Mouse (Mus musculus) mouse trophoblast stem cell (cell line): Measurements from ENCODE around the gene Hspb8.

Source experiments
- in situ Hi-C, 2 experiments: fragments of 300-500 bp; cut with MseI, MboI; formaldehyde crosslinking; loops; 2 replicates in 1 of 2; 3 replicates in 1 of 2; pipeline ENCODE4 v1.15.1; 2025

Hspb8 gene

DNA sequence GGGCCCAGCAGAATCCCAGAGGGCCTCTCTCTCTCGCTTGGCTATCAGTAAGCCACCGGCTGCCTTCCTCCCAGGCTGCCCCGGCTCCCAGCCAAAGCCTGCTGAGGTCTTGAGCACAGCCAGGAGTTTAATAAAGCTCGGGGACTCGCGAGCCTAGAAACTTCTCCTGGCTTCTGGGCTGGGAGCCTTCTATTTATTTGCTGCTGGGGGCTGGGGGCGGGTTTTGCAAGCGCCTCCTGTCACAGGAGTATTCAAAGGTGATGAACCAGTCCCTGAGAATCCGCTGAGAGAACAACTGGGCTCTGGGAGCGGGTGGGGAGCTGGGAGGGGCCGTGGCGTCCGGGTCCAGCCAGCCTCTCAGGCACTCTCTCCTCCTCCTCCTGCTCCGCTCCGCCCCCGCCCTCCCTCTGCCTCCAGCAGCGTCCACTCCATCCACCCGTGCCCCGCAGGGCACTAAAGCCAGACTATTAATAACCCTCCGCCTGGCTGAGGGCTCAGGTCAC lies at the start of gene Hspb8:
TSS of gene Hspb8 (minus strand) at position 166 of the 503 bp plus-strand sequence.
- in situ Hi-C loops: no loop called here

DNA sequence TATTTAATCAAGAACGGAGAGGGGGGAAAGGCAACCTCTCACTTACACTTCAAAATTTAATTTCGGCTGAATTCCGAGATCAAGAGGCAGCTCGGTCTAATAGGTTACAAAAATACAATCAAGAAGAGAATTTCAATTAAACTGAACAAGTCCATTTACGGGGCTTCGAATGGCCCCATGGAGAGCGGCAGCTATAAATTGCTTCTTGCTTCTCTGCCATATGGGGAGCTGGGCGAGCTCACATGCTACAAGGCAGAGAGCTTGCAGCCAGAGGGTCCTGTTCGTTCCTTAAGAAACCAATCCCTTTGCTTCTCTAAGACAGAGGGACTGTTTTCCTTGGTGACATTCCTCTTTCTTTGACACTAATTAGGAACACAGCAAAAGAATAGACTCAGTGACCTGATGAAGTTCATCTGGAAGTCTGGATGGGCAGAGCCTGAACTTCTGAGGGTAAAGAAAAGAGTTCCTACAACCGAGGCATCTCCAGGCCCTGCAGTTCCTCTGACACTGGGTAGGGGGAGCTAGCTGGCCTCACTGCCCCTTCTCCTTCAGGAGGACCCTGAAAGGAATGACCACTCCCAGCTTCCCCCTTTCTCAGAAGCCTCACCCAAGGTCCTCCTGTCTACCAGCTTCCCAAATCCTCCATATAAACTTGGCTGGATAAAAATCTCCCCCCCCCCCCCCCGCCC lies 38.8 kb upstream of the Hspb8 start:
- in situ Hi-C loops: no loop called here

DNA sequence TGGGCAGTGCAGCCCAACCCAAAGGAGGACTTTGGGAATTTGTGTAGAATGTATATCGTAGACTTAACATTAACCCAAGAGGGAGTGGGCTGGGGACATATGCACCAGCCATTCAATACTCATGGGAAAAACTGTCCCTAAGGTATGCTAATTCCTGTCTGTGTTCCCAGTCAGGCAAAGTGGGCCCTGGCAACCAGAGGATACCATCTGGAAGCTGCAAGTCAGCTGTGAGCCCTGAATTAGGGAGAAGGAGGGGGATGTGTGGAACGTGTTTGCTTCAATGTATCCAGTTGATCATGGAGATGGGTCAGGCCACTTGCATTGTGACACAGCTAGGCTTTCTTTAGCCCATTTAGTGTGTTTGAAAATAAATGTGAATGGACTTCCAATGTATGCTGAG lies 37.3 kb upstream of the Hspb8 start:
- in situ Hi-C loops: no loop called here

DNA sequence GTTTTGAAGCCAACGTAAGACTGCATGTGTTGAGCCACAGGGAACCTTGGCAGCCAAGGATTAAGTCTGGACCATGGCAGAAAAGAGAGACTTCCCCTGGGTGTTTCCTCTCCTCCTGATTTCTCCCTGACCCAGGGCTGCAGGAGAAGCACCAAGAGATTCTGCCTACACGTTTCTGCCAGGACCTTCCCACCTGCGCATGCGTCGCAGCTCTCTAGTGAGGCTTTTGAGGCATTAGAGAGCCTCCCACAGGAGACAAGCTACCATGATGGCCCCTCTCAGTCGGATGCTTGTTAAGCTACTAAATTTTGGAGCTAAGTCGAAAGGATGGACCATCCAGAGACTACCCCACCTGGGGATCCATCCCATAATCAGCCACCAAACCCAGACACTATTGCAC lies 35.1 kb upstream of the Hspb8 start:
- in situ Hi-C loops: no loop called here

DNA sequence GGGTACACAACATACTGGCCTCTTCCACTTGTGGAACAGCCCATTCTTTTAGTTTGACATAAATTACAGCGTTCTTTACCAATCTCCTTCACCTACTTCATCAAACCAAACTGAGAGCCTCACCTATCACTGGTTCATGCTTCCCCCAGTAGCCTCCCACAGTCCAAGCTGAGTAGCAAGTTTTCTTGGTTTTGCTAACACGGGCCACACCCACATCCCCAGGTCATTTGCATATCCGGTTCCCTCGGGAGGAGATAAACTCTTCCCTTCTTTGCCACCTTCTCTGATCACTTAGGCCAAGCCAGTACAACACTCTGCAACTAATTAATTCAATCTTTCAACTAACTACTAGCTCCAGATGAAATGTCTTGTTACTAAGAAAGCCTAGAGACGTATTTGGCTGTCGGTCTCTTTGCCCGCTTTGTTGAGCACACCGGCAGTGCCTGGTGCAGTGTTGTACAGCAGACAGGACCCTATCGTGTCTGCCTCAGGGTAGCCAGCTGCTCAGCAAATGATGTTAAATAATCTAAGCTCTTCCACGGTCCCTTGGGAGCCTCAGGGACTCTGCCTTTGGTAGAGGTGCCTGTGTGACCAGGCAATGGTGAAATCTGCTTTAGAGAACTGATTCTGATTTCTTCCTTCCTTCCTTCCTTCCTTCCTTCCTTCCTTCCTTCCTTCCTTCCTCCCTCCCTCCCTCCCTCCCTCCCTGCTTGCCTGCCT lies 34.3 kb upstream of the Hspb8 start:
- in situ Hi-C loops: no loop called here

DNA sequence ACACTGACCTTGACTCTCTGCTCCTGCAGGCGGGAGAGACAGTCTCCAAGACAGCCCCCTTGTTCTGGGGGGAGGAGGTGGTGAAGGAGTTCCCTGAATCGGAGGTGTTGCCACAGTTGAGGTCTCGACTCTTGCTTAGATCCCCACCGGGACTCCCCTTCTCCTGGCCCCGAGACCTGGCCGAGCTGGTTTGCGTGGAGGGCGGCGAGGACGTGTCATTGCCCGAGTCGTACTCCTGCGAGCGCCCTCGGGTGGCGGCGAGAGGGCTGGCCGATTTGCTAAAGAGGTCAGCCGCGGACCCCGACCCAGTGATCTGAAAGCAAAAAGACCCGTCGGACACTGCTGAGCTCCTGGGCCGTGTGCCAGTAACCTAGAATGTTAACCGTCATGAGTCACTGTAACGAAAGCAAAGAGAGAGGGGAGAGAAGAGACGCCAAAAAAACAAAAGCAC lies 30.8 kb upstream of the Hspb8 start:
- in situ Hi-C loops: no loop called here

DNA sequence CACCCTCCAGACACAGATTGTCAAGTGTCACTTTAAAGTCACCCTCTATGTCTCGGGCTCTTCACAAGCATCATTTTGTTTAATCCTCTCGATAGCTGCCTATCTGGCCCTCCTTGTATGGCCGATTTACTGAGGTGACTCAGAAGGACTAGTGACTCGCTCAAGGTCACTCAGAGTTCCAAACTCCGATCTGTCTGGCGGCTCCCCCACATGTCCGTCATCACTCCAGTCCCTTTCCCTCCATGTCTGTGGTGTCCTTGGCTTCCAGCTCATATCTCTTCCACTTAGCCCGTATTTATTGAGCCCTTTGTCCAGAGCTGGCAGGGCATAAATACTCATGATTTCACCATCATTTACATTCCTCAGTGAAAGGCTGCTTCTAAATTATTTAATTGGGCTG lies 28.2 kb upstream of the Hspb8 start:
- in situ Hi-C loops: no loop called here

DNA sequence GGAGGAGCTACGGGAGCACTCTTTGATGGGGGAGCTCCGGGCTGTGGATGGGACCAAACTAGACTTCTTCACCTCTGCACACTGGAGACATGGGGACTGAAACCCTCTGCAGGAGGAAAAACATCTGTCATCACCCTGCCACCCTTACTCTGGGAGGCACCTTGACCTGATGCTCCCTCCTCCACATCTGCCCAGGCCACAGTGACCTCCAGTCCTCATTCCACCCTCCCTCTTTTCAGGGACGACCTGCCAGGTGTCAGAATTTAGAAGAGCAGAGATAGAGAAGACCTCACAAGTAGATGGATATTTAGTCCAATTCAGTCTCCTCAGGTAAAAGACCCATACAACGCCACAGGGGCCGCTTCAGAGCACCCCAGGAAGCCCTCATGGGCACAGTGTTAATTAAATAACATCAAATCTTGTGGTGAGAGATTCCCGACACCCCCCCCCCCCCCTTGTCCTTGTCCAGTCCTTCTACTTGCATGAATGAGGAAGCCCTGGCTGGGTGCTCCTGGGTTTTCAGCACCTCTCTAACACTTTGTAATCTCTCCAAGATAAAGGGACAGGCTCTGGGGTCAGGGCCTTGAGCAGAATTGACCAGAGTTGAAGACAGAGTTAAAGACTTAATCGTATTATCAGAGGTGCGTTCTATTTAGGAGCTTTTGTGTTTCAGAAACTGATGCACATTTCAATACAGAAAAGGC lies 27.0 kb upstream of the Hspb8 start:
- in situ Hi-C loops: no loop called here

DNA sequence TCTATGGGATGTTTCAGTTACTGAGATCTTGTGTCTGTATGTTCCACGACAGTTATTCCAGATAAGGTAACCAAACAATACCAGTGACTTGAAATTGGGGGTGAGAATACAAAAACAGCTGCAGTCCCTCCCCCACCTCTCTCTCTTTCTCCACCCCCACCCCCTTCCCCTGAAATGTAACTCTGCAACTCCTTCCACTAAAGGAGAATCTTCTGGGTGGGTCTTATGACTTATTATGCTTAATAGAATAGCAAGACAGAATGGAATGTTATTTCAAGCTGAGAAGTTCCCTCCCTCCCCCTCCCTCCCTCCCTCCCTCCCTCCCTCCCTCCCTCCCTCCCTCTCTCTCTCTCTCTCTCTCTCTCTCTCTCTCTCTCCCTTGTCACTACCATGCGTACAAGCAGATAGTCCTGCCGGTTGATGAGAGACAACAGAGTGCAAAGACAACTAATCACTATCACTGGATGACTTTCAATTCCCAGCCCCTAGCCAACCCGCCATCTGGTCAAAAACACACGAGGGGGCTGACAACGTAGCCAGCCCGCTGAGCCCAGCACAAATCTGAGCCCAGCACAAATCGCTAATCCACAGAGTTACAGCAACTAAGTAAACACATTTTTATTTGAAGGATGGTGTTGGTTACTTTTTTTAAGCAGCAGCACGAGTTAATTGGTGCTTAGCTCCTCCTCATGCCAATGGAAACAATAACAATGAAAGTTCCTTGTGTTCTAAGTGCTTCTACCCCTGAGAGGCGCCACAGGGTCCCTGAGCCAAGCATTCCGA lies 25.9 kb upstream of the Hspb8 start:
- in situ Hi-C loops: no loop called here

DNA sequence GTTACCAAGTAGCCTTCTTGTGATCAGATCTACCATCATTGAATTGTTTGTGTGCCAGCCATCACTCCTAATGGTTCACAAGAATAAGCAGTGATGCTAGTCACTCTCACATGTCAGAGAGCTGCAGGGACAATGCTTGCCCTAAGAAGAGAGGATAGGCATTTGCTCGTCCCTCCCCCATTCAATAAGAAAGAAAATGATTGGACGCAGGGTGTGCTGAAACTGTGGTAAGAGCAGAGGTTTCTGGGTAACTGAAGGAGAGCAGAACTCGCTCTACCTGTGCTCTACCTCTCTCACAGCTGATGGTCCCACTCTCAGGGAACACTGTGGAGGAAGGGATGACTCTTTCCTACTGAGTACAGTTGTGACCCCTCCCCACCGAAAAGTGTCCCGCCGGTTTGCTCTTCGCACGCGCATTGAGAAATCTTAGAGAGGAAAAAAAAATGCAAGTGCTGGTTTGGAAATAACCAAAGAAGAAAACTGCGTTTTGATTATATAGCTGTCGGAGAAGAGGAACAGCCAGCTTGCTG lies 25.2 kb upstream of the Hspb8 start:
- in situ Hi-C loops: no loop called here

DNA sequence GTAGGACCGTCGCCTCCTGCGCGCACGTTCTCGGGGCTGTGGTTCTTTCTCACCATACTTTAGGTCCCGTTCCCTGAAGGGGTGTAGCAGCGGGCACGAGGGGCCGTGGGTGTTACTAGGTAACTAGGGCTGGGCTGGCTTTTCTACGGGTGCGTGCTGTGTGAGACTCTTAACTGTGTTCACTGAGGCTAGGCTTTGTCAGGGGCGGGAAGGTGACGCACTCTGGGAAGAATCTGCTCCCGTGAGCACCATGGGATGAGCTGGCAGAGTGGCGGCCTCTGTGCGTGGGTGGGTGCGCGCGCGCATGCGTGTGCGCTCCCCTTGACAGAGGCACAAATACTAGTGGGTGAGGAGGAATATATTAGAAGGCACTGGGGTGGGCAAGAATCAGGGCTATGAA lies 23.9 kb upstream of the Hspb8 start:
- in situ Hi-C loops: no loop called here

DNA sequence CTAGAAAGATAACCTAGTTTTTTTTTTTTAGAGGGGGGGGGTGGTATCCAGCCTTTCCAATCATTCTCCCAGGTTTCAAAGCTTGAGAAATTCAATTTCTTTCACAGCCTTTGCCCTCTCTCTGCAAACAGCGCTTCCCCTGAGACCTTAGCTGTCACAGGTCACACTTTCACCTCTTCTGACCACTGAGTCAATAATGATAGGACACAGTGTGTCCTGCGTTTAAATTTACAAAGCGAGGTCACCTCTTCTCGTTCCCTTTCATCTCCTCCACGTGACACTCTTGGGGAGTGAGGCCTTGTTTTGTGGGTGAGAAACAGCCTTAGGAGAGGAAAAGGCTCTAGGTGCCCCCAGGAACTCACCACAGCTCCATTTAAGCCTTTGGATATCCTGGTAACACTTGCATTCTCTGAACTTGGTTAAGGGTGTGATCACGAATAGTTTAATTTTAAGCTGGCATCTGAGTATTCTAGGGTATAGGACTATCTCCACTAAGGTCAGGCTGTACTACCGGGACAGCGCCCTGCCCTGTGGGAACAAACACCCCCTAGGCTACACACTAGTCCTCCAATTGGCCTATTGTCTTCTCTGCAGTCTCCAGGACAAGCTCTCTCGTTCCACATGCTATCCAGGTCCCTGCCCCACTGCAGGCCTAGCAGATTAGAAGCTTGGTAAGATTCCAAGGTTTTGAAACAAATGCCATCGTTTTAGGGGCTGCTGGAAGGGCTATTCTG lies 23.1 kb upstream of the Hspb8 start:
- in situ Hi-C loops: no loop called here

DNA sequence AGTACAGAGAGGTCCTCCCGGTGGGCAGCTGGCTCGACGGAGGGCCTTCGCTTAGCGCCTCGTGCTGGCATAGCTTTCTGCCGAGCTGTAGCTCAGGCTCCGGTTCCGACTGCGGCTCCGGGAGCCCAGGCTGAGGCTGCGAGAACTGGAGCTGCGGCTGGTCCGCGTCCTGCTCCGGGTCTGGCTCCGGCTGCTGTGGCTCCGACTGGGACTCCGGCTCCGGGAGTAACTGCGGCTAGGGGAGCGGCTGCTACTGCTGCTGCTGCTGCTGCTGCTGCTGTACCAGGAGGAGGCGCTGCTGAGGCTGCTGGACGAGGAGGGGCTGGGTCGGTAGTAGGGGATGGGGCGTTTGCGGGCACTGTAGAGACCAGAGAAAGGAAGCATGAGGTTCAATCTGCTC lies 21.9 kb upstream of the Hspb8 start:
- in situ Hi-C loops: no loop called here

DNA sequence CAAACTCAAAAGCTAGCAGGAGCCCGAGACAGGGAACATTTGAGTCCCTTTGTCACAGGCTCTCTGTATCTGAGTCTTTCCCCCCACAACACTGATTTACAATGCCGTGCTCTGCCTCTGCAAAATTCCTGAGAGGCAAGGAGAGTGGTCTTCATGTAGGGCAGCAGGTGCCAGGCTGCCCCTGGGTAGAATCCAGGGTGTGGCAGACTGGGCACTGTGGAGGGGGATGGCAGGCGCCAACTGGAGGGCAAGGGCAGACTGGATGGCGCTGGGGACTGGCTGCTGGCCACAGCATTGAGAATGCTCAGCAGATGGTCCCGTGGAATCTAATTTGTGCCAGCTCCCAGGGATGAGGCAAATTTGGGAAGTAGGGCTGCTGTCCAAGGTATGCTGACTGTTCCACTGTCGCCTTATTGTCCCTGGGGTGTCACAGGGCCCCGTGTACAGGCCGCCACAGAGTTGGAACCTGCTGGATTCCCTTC lies 20.8 kb upstream of the Hspb8 start:
- in situ Hi-C loops: no loop called here

DNA sequence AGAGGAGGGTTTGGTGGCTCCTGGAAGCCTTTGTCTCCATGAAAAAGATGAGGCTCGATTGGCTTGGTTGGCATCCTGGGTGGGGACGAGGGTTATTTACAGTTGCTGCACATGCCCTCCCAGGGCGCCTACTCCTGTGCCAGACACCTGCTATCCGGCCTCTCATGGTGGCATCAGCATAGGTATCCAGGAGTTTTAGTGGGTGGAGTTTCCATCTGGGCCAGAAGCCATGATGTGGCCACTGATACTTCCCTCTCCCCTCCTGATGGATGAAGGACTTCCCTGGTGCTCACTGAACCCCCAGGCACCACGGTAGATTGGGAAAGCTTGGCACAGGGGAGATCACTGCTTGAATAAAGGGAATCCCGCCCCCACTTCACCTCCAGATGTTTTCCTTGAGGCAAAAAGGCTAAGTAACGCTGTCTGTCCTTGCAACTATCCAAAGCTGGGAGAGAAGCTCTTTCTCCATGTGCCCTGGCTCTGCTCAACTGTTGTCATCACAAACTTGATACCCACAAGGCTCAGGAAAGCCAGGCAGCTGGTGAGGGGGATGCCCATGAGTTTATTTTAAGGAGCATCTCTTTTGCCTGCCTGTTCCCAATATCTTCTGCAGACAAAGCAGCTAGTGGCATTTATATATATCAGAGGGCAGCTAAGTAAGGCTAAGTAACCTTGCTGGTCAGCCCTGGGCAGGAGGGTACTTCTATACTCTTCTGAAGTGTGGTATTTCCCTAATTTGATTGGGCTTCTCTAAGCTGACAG lies 20.2 kb upstream of the Hspb8 start:
- in situ Hi-C loops: no loop called here

DNA sequence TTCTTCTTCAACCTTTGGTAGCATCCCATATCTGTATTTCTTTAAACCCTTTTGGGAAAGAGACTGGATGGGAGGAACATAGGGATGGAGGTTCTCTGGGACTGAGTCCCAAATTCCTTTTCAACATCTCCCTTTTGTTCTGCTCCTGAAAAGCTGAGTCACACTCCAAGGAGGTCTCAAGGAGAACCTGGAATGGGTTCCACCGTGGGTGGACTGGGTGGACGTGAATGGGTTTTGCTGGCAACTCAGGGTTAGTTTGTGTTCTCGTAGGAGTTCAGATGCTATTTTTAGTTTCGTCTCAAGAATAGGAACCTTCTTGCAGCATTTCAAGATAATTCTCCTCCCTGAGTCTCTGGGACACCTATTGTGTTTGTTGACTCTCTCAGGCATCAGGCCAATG lies 17.6 kb upstream of the Hspb8 start:
- in situ Hi-C loops: no loop called here

DNA sequence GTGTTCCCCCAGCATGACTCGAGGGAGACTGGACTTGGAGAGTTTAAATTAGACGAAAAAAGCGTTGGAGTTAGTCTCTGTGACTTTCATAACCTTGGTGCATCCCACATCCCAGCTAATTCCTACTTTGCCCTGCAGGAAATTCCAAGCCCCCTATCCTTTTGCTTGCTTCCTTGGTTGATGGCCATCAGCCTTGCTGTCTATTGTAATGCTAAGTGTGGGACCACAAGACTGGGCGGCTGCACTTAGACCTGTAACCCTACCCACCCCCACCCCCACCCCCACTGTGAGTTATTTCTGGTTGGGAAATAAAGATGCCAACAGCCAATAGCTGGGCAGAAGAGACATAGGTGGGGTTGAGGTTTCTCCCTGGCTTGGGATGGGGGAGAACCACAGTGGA lies 15.7 kb upstream of the Hspb8 start:
- in situ Hi-C loops: no loop called here

DNA sequence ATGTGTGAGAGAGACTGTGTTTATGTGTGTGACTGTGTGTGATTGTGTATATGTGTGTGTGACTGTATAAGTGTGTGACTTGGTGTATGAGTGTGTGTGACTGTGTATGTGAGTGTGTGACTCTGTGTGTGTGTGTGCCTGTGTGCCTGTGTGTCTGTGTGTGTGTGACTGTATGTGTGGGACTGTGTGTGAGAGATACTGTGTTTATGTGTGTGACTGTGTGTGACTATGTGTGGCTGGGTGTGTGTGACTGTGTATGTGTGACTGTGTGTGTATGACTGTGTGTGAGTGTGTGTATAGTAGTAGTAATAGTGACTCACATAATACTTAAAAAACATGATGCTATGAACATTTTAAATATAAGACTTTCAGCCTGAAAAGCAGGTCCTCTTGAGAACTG lies 13.5 kb upstream of the Hspb8 start:
- in situ Hi-C loops: no loop called here

DNA sequence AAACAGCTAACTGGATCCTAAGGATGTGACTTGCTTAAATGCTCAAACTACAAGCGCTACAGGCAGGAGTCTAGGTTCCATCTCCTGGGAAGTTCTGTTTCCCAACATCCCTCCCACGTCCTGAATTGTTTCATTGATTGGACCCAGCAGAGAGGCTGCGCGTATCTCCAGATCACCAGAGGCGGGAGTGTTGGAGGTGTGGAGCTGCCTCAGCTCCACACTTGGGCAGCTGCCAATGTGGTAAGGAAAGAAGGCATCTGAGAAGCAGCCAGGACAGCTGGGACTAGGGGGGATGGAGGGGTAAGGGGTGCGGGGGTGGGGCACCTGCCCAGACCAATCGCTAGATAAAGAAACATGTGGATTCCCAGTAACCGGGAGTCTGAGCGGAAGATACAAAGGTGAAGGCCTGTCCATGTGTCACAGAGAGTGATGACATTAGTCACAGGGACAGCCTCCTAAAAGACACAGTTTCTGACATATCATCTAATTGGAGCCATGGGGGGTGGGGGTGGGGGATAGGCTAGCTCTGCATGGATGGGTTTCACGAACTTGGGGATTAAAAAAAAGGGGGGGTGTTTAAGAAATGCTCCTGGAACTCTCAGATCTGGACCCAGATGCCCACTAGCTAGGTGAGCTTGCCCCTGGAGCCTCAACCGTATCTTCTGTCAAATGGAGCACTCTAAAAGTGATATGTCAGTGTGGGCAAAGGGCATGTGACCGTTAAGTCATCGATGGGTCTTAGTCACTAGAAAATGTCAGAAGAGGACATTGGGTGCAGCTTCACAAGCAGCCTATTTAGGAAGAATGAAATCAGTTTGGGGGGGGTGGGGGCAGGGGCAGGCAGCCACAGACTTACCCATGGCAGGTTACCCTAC lies 12.5 kb upstream of the Hspb8 start:
- in situ Hi-C loops: no loop called here
